Mouse (Mus musculus): ENCODE measurements around the gene Tenm2. TPM values are rescaled to one million over a fixed set of nuclear protein-coding genes. Genes with fewer than 3 reads are reported as not detected.

The Tenm2 gene
- polyA plus RNA-seq, 1 experiment from 2014 or later = 8.6 TPM

DNA sequence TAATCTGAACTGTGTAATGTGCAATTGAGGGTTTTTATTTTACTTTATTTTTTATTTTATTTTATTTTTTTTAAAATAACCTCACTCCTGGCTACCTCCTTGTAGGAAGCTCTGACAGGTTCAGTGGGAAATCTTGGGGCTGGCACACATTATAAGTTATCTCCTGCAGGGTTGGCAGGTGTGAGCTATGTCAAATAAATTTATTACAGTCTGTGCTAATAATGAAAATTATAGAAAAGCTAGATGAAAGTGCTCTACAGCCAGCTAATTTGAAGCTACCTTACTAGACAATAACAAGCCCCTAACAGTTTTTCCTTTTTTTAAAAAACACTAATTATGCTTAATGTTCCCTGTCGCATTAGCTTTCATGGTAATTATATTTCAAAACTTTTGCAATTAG lies 885.5 kb downstream of the Tenm2 start:
- H3K27ac ChIP-seq = no peak overlapping the region
- WGBS = 79% methylated on average over 1 of the region's 1 CpGs
- no peaks in the 10 kb centered on the region for H3K9me3 ChIP-seq
- no peak overlapping the region for H3K9ac ChIP-seq
- no peak overlapping the region for H3K4me3 ChIP-seq
- no peak for ATAC-seq (ENCODE audit: low FRiP score, low read depth)
- no peaks in the 10 kb centered on the region for H3K27me3 ChIP-seq (replicated peaks)
- H3K4me1 ChIP-seq = no peaks in the 10 kb centered on the region
- no peak overlapping the region for H3K4me2 ChIP-seq (replicated peaks)
- no peaks in the 10 kb centered on the region for H3K36me3 ChIP-seq

DNA sequence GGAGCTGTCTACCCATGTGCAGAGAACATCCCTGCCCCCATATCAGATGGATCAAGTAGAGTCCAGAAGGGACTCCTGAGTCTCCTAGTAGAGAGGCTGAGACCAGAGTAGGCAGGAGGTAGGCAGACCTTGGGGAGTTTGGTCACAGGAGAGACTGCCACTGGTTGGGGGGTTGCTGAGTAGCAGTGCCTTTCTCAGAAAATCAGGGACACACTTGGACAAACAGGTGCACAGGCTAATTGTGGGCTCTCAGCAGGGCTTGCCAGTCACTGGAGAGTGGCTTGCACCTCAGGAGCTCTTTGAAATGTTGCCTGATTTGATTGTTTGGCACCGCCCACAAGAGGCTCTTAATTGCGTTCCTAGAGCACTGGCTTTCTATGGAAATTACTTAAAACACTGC lies 885.9 kb downstream of the Tenm2 start:
- Histone ChIP-seq H3K9ac (no peak overlapping the region), H3K27ac (no peak overlapping the region), H3K4me1 (no peaks in the 10 kb centered on the region), H3K4me3 (no peak overlapping the region), H3K9me3 (no peaks in the 10 kb centered on the region), H3K36me3 (no peaks in the 10 kb centered on the region), H3K4me2 (replicated peaks) (no peak overlapping the region), H3K27me3 (replicated peaks) (no peaks in the 10 kb centered on the region)
- ATAC-seq (ENCODE audit: low FRiP score, low read depth) = no peak
- 26% methylated on average over 2 of the region's 2 CpGs for WGBS

DNA sequence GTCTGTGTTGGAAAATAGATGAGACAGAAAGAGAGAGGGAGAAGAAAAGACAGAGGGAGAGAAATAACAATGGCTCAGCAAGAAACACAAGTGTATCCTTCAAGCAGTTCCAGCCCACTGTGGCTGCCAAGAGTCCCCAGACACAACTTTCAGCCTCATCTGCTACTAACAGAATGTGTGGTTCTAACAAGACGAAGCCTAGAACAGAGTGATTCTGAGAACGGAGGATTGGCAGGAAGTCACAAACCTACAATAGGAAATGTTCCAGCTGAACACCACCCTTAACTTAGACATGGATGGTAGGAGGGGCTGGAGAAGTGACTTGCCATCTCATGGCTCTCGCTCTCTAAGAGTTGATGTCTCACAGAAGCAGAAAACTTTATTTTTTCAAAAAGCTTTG lies 894.0 kb downstream of the Tenm2 start:
- Histone ChIP-seq H3K27me3 (replicated peaks) (no peaks in the 10 kb centered on the region), H3K9me3 (no peaks in the 10 kb centered on the region), H3K4me1 (no peaks in the 10 kb centered on the region), H3K4me3 (no peak overlapping the region), H3K4me2 (replicated peaks) (no peak overlapping the region), H3K9ac (no peak overlapping the region), H3K27ac (no peak overlapping the region), H3K36me3 (no peaks in the 10 kb centered on the region)
- ATAC-seq (ENCODE audit: low FRiP score, low read depth) = no peak
- WGBS = 91% methylated on average over 3 of the region's 3 CpGs

GRCm38 (mm10) chr11:36338424-36338823 lies 897.3 kb downstream of the Tenm2 start:
- Histone ChIP-seq H3K9ac (no peak overlapping the region), H3K4me1 (no peaks in the 10 kb centered on the region; the same call in 1 of the 2 replicates), H3K4me3 (no peak overlapping the region), H3K36me3 (no peaks in the 10 kb centered on the region), H3K9me3 (no peaks in the 10 kb centered on the region), H3K27me3 (replicated peaks) (no peaks in the 10 kb centered on the region), H3K27ac (no peak overlapping the region), H3K4me2 (replicated peaks) (no peak overlapping the region)
- 75% methylated on average over 4 of the region's 4 CpGs for WGBS
- no peak for ATAC-seq (ENCODE audit: low FRiP score, low read depth)

- no peak overlapping the region for H3K9ac ChIP-seq
- no peak overlapping the region for H3K27ac ChIP-seq
- no peaks in the 10 kb centered on the region for H3K27me3 ChIP-seq (replicated peaks)
- H3K4me3 ChIP-seq = no peak overlapping the region
- no peak for ATAC-seq (ENCODE audit: low FRiP score, low read depth)
- peaks cover 5% of the 10 kb centered on the region for H3K4me1 ChIP-seq
- H3K4me2 ChIP-seq (replicated peaks) = no peak overlapping the region
- no peaks in the 10 kb centered on the region for H3K36me3 ChIP-seq
- H3K9me3 ChIP-seq = no peaks in the 10 kb centered on the region
- 90% methylated on average over 6 of the region's 6 CpGs for WGBS
Measured at GRCm38 (mm10) chr11:36337063-36337462, 898.7 kb downstream of the Tenm2 start.

- Histone ChIP-seq H3K36me3 (no peaks in the 10 kb centered on the region), H3K9me3 (no peaks in the 10 kb centered on the region), H3K27me3 (replicated peaks) (no peaks in the 10 kb centered on the region), H3K27ac (no peak overlapping the region), H3K4me2 (replicated peaks) (no peak overlapping the region), H3K9ac (no peak overlapping the region), H3K4me1 (peaks cover 6% of the 10 kb centered on the region), H3K4me3 (no peak overlapping the region)
- WGBS = 79% methylated on average over 5 of the region's 5 CpGs
- no peak for ATAC-seq (ENCODE audit: low FRiP score, low read depth)
Measured at GRCm38 (mm10) chr11:36335147-36335546, 900.6 kb downstream of the Tenm2 start.

DNA sequence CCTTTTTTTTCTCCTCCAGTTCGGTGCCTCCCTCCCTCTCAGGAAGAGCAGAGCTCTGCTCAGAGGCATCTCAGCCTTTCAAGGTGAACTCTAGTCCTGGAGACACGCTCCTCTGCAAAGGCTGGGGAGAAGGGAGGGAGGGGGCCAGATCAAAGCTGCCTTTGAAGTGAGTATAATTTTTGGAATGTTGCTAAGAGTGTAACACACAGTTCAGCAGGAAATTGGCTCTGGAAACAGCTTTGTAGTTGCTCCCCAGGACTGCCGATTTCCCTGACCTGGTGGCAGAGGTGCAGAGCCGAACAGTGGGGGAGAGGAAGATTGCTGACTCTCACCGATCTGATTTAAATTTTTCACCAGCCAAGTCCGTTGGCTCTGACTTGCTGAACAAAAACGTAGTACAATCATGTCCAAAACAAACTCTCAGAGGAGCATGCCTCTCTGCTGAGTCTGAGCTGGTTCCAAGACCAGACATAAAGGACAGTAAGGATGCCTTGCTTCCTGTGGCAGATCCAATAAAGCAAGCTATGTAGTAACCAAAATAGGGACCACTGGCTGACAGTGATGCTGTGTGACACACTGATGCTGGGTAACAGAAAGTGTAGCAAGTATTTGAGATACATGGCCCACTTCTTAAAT lies 901.5 kb downstream of the Tenm2 start:
- H3K27me3 ChIP-seq (replicated peaks) = no peaks in the 10 kb centered on the region
- no peak overlapping the region for H3K27ac ChIP-seq
- WGBS = 8% methylated on average over 7 of the region's 7 CpGs
- H3K4me1 ChIP-seq = peaks cover 6% of the 10 kb centered on the region
- no peak overlapping the region for H3K4me3 ChIP-seq
- H3K36me3 ChIP-seq = no peaks in the 10 kb centered on the region
- no peaks in the 10 kb centered on the region for H3K9me3 ChIP-seq
- no peak overlapping the region for H3K4me2 ChIP-seq (replicated peaks)
- ATAC-seq (ENCODE audit: low FRiP score, low read depth) = no peak
- H3K9ac ChIP-seq = no peak overlapping the region

DNA sequence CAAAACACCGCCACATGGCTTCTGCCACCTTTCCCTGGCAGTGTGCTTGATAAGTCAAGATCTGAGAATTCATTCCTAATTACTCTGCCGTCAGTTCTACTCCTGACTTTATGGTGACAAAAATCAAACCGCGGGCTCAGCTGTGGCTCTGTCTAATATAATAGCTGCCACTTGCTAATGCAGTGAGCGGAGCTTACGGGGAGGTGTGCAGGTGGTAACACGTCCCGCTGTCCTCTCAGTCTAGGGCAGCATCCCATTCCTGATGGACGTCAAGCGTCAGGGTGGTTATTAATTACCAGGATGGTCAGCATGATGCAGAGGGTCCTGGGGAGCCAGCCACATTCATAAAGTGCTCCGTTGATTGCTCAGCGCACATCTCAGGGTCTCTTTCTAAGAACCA lies 903.5 kb downstream of the Tenm2 start:
- H3K4me1 ChIP-seq = peaks cover 6% of the 10 kb centered on the region
- H3K27ac ChIP-seq = no peak overlapping the region
- H3K4me2 ChIP-seq (replicated peaks) = 0 out of 2 replicates have a peak overlapping the region, but pooled peaks have one; percentile 5
- H3K27me3 ChIP-seq (replicated peaks) = no peaks in the 10 kb centered on the region
- H3K4me3 ChIP-seq = no peak overlapping the region
- no peak overlapping the region for H3K9ac ChIP-seq
- H3K9me3 ChIP-seq = no peaks in the 10 kb centered on the region
- ATAC-seq (ENCODE audit: low FRiP score, low read depth) = 0 out of 2 replicates have a peak, but pooled peaks have one; percentile 66
- 54% methylated on average over 12 of the region's 12 CpGs for WGBS
- H3K36me3 ChIP-seq = no peaks in the 10 kb centered on the region

- Histone ChIP-seq H3K4me3 (no peak overlapping the region), H3K9ac (no peak overlapping the region), H3K4me1 (peaks cover 6% of the 10 kb centered on the region), H3K27me3 (replicated peaks) (no peaks in the 10 kb centered on the region), H3K9me3 (no peaks in the 10 kb centered on the region), H3K36me3 (no peaks in the 10 kb centered on the region), H3K27ac (no peak overlapping the region), H3K4me2 (replicated peaks) (0 out of 2 replicates have a peak overlapping the region, but pooled peaks have one; percentile 5)
- WGBS = 60% methylated on average over 13 of the region's 13 CpGs
- no peak; the same call in 1 of the 2 replicates for ATAC-seq (ENCODE audit: low FRiP score, low read depth)
Measured at GRCm38 (mm10) chr11:36331408-36332178, 904.2 kb downstream of the Tenm2 start.

DNA sequence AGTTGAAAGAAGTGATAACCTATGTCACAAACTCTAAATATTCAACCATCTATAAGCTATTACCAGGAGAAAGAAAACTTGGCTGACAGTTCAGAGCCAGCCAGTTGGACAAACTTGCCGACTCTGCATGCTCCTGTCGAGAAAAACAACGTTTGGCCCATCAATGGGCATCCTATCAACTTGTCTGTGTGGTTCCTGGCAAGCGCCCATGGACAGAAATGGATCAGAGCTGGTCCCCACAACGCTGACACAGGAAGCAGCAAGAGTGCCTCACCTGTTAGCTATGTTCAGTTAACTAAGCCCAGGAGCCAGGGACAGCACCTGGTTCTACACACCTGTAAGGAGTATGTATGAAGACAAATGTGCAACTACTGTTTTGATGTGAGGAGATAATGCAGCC lies 908.5 kb downstream of the Tenm2 start:
- H3K4me1 ChIP-seq = peaks cover 3% of the 10 kb centered on the region
- H3K36me3 ChIP-seq = no peaks in the 10 kb centered on the region
- H3K9ac ChIP-seq = no peak overlapping the region
- WGBS = 89% methylated on average over 5 of the region's 5 CpGs
- H3K9me3 ChIP-seq = no peaks in the 10 kb centered on the region
- H3K27ac ChIP-seq = no peak overlapping the region
- H3K4me3 ChIP-seq = no peak overlapping the region
- H3K4me2 ChIP-seq (replicated peaks) = no peak overlapping the region
- no peaks in the 10 kb centered on the region for H3K27me3 ChIP-seq (replicated peaks)
- no peak for ATAC-seq (ENCODE audit: low FRiP score, low read depth)

- no peaks in the 10 kb centered on the region for H3K4me1 ChIP-seq
- H3K36me3 ChIP-seq = no peaks in the 10 kb centered on the region
- H3K27me3 ChIP-seq (replicated peaks) = no peaks in the 10 kb centered on the region
- H3K4me2 ChIP-seq (replicated peaks) = no peak overlapping the region
- H3K27ac ChIP-seq = no peak overlapping the region
- H3K9me3 ChIP-seq = no peaks in the 10 kb centered on the region
- WGBS = 81% methylated on average over 4 of the region's 4 CpGs
- H3K9ac ChIP-seq = no peak overlapping the region
- ATAC-seq (ENCODE audit: low FRiP score, low read depth) = no peak
- no peak overlapping the region for H3K4me3 ChIP-seq
Measured at GRCm38 (mm10) chr11:36309317-36309716, 926.4 kb downstream of the Tenm2 start.

DNA sequence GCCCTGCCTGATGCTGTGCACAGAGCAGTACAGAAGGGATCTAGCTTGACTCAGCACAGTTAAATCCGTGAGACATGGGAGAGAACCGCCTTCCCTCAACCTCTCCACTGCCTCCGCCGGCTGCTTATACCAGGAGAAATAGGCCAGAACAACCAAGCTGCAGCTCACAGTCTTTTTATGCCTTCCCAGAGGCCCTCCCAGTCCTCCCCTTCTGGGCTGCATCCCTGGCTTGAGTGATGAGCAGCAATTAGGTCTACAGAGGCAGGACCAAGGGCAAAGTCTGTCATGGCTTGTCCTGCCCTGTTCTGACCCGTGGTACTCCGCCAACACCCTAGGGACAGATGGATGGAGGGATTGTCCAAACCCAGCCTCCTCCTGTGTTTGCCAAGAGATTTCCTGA lies 928.5 kb downstream of the Tenm2 start:
- no peak overlapping the region for H3K9ac ChIP-seq
- no peaks in the 10 kb centered on the region for H3K9me3 ChIP-seq
- ATAC-seq (ENCODE audit: low FRiP score, low read depth) = no peak
- 90% methylated on average over 6 of the region's 6 CpGs for WGBS
- no peaks in the 10 kb centered on the region for H3K27me3 ChIP-seq (replicated peaks)
- H3K36me3 ChIP-seq = no peaks in the 10 kb centered on the region
- H3K27ac ChIP-seq = no peak overlapping the region
- H3K4me1 ChIP-seq = peaks cover 6% of the 10 kb centered on the region; the same call in 1 of the 2 replicates
- no peak overlapping the region for H3K4me2 ChIP-seq (replicated peaks)
- no peak overlapping the region for H3K4me3 ChIP-seq
